Mouse (Mus musculus) heart, adult 2 months (tissue): ENCODE data around the gene CN725425.

Source experiments
- CTCF ChIP-seq: fragments of 200-600 bp; IDR thresholded peaks from 2 replicates; pipeline ENCODE4 v1.8.1; 2022; ENCODE audit warnings: antibody characterized with exemption, mild to moderate bottlenecking, moderate library complexity
- EP300 ChIP-seq: fragments of 200-500 bp; IDR thresholded peaks from 2 replicates; pipeline ENCODE4 v1.6.1; 2011; ENCODE audit warnings: low read depth, low read length, control low read depth; ENCODE audit not compliant: insufficient read depth
- POLR2A ChIP-seq: fragments of 200-500 bp; IDR thresholded peaks from 2 replicates; pipeline ENCODE4 v1.6.1; 2011; ENCODE audit warnings: mild to moderate bottlenecking, low read depth, low read length, control low read depth; ENCODE audit not compliant: insufficient read depth

- TF ChIP-seq CTCF (no peak), EP300 (no peak), POLR2A (no peak)
These were observed 41.5 kb downstream of the CN725425 start for GRCm38 (mm10) chr15:91240683-91241335.
